8 mouse cellular contexts compared by ENCODE assay signal in the genomic region with DNA sequence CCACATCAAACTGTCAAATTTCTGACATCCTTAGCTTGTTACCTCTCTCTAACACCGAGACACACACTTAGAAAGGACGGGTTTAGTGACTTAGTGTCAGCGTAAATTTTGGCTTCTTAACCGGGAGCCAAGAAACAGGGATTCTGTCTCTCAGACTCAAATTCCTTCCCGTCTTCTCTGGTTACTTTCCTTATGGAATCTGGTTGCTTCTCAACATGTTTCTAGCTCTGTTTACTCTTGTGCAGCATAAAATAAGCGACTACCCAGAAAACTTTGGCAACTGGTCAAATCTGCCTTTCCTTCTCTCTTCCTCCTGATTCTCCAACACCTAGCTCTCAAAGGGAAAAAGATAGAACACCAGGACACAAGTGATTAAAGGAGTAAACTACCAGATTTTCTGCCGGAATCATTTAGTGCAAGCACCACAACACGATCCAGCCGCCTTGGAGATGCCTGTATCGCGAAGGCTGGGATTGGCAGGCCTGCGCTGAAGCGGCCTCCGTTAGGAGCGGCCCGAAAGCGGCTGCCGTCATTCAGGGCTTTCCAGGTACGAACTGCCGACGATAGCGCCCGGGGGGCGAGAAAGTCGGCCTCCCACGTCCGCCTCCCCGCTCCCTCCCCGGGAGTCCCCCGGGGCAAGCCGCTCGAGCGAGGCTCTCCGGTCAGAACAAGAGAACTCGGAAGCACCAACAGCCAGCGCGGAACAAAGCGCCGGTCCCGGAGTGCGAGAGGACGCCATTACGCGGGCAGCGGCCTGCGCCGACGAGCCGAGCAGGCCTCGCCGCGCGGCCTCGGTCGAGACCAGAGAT. TPM values are rescaled to one million over a fixed set of nuclear protein-coding genes. Genes with fewer than 3 reads are reported as not detected.
DNase-seq lines count a peak whose midpoint lies in the region; ATAC-seq lines count a peak whose summit lies in the region.

No protein-coding gene starts in this region.

- peak overlapping the region; percentile 97 for H3K9ac ChIP-seq in liver, embryonic 15.5 days
- H3K9ac ChIP-seq in stomach, embryonic 15.5 days, result peak overlapping the region; percentile 72

- H3K4me1 ChIP-seq in liver, embryonic 15.5 days (replicated peaks), result peaks cover 79% of the 10 kb centered on the region
- no peaks in the 10 kb centered on the region for H3K4me1 ChIP-seq in stomach, embryonic 15.5 days

- H3K27me3 ChIP-seq in liver, embryonic 15.5 days, result no peaks in the 10 kb centered on the region
- H3K27me3 ChIP-seq in stomach, embryonic 15.5 days (replicated peaks), result no peaks in the 10 kb centered on the region

- peaks cover 5% of the 10 kb centered on the region; the same call in 1 of the 2 replicates for H3K36me3 ChIP-seq in liver, embryonic 15.5 days (replicated peaks)
- no peaks in the 10 kb centered on the region for H3K36me3 ChIP-seq in stomach, embryonic 15.5 days

- peak overlapping the region; percentile 79 for H3K4me2 ChIP-seq in liver, embryonic 15.5 days
- H3K4me2 ChIP-seq in stomach, embryonic 15.5 days, result peak overlapping the region; percentile 60

- no peaks in the 10 kb centered on the region for H3K9me3 ChIP-seq in liver, embryonic 15.5 days (replicated peaks)
- H3K9me3 ChIP-seq in stomach, embryonic 15.5 days, result no peaks in the 10 kb centered on the region

- under 1% methylated on average over 55 of the region's 55 CpGs for WGBS in liver, embryonic 15.5 days (ENCODE audit: insufficient replicate concordance)
- WGBS in stomach, embryonic 15.5 days, result under 1% methylated on average over 55 of the region's 55 CpGs

- peak overlapping the region; percentile 81 for H3K4me3 ChIP-seq in liver, embryonic 15.5 days (replicated peaks)
- peak overlapping the region; percentile 82 for H3K4me3 ChIP-seq in stomach, embryonic 15.5 days (replicated peaks)

- peak overlapping the region; percentile 97 for H3K27ac ChIP-seq in liver, embryonic 15.5 days (replicated peaks)
- peak overlapping the region; percentile 94 for H3K27ac ChIP-seq in stomach, embryonic 15.5 days

- intact Hi-C loops in gastrocnemius, postnatal 14 days (cut with DNase I; ENCODE audit: low total_unique reads), result no loop called here

- no peak for DNase-seq in frontal cortex, postnatal 10 days (ENCODE audit: low spot score in 2 of 2)
- DNase-seq in spleen, postnatal 10 days (ENCODE audit: low spot score in 2 of 2), result peak; percentile 14 to 66
- DNase-seq in spleen, postnatal 36 days (ENCODE audit: low spot score in 2 of 2), result no peak
- DNase-seq in gastrocnemius, postnatal 14 days, result peak; percentile 31
- DNase-seq in cerebellum, adult 11-12 months, result no peak

- ATAC-seq in frontal cortex, adult (ENCODE audit: low TSS enrichment), result peak; percentile 60
- peak; percentile 58 for ATAC-seq in liver, embryonic 15.5 days (ENCODE audit: insufficient read depth)
- ATAC-seq in stomach, embryonic 15.5 days (ENCODE audit: insufficient read depth, low FRiP score, low read depth), result peak; percentile 57

RNA-seq across cellular contexts. Expression of a gene that starts 0.6 kb away (rescaled TPM):
- total RNA-seq in gastrocnemius, postnatal 14 days (2021), result 10 to 100 TPM; 51.9 to 58.3 TPM
- polyA plus RNA-seq in liver, embryonic 15.5 days (2015; fragmentation: Nextera tagmentation; extraction: Ambion mirVana), result 112 and 130 TPM in 2 replicates
- polyA plus RNA-seq in stomach, embryonic 15.5 days (2015; fragmentation: Nextera tagmentation; extraction: Ambion mirVana), result 259 and 270 TPM in 2 replicates

RNA-seq across cellular contexts. Expression of a gene that starts 25.9 kb away (rescaled TPM):
- 1 to 10 TPM; 7.8 to 9.5 TPM for total RNA-seq in gastrocnemius, postnatal 14 days (2021)
- 13.0 and 13.3 TPM in 2 replicates for polyA plus RNA-seq in liver, embryonic 15.5 days (2015; fragmentation: Nextera tagmentation; extraction: Ambion mirVana)
- 20.5 and 21.2 TPM in 2 replicates for polyA plus RNA-seq in stomach, embryonic 15.5 days (2015; fragmentation: Nextera tagmentation; extraction: Ambion mirVana)

Comparison
In these comparisons a context has a peak if more than half of its experiments do, and no peak if none do; other contexts are left out.
1. DNase-seq: peak in spleen, postnatal 10 days (2 of 2) and gastrocnemius, postnatal 14 days (single experiment); none in frontal cortex, postnatal 10 days (0 of 2), spleen, postnatal 36 days (0 of 2) and cerebellum, adult 11-12 months (single experiment).
2. Peak in every context shown above with its lines, with median percentiles within 50 percentile points of each other: ATAC-seq.